ENCODE assay signal across 8 mouse cellular contexts in the genomic region with DNA sequence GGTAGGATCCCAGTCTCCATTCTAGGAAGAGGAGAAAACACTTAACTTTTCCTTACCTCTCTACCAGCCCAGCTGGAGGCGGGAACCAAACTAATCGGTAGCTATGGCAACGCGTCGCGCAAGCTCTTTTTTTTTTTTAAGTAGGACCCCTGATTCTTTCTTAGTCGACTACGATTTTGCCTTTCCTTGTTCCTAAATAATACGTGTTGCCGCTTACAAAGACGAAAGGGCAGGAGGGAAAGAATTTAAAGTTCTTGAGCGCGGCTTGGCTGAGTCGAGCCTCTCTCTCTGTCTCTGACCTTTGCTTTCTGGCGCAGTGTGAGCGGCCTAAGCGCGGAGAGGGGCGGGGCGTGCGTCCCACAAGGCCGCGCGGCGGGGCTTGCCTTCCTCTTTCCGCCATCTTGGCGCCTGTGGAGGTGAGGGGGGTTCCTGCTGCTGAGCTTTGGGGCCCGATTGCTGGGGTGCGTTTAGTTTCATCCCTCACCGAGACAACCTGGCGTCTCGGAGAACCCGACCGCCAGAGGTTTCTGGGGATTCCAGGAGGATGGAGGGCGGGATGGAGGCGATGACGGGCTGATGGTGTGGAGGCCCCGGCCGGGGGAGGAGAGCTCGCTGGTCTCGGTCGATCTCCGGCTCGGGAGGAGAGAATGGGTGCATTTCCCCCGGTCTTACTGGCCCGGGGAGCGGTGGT. TPM values are rescaled to one million over a fixed set of nuclear protein-coding genes. Genes with fewer than 3 reads are reported as not detected.
DNase-seq lines count a peak whose midpoint lies in the region; ATAC-seq and TF ChIP-seq lines count a peak whose summit lies in the region.

A gene (minus strand): TSS at position 124 of the 691 bp plus-strand sequence.
A gene (plus strand): TSS at position 359 of the 691 bp plus-strand sequence.

- no peaks in the 10 kb centered on the region for H3K9me3 ChIP-seq in embryonic facial prominence, embryonic 13.5 days
- no peaks in the 10 kb centered on the region for H3K9me3 ChIP-seq in limb, embryonic 13.5 days
- H3K9me3 ChIP-seq in midbrain, embryonic 16.5 days (replicated peaks; ENCODE audit: control insufficient read depth, low read length, poor library complexity, severe bottlenecking): no peaks in the 10 kb centered on the region

- intact Hi-C loops in heart, adult 2 months (cut with DNase I): loop anchor here (5.0 kb wide), 1 partner anchor 196 kb away; a partner anchor contains a TSS

- TF ChIP-seq CTCF in heart, adult 2 months (IDR thresholded peaks at IDR 0.05): no peak

- peaks cover 24% of the 10 kb centered on the region for H3K4me1 ChIP-seq in embryonic facial prominence, embryonic 13.5 days
- peaks cover 4% of the 10 kb centered on the region for H3K4me1 ChIP-seq in heart, adult 2 months (ENCODE audit: control insufficient read depth, insufficient read depth, low read length)
- peaks cover 16% of the 10 kb centered on the region for H3K4me1 ChIP-seq in limb, embryonic 13.5 days
- peaks cover 15% of the 10 kb centered on the region for H3K4me1 ChIP-seq in midbrain, embryonic 16.5 days (ENCODE audit: control insufficient read depth, insufficient read depth, low read length)

- H3K9ac ChIP-seq in embryonic facial prominence, embryonic 13.5 days: peak within 1 kb of the TSS; percentile 96
- H3K9ac ChIP-seq in heart, adult 2 months (ENCODE audit: low read depth, low read length): peak within 1 kb of the TSS; percentile 87
- H3K9ac ChIP-seq in limb, embryonic 13.5 days: peak within 1 kb of the TSS; percentile 97
- peak within 1 kb of the TSS; percentile 95 for H3K9ac ChIP-seq in midbrain, embryonic 16.5 days (ENCODE audit: low read depth, low read length)

- H3K79me2 ChIP-seq in heart, adult 2 months (replicated peaks; ENCODE audit: control insufficient read depth, insufficient read depth, low read length): no peaks in the 10 kb centered on the region

- H3K4me2 ChIP-seq in embryonic facial prominence, embryonic 13.5 days: peak within 1 kb of the TSS; percentile 72
- H3K4me2 ChIP-seq in limb, embryonic 13.5 days (replicated peaks): peak within 1 kb of the TSS; percentile 78
- H3K4me2 ChIP-seq in midbrain, embryonic 16.5 days (ENCODE audit: low read length): peak within 1 kb of the TSS; percentile 75

- DNase-seq in 3134 (ENCODE audit: extremely low read depth, insufficient read length, low spot score): peak; percentile 92
- DNase-seq in adrenal gland, postnatal 36 days: peak; percentile 89 to 93
- peak; percentile 92 to 94 for DNase-seq in heart, adult 2 months
- peak; percentile 84 to 91 for DNase-seq in kidney, adult 8-10 months
- peak; percentile 91 to 92 for DNase-seq in spleen, postnatal 10 days (ENCODE audit: low spot score in 2 of 2)

- H3K4me3 ChIP-seq in embryonic facial prominence, embryonic 13.5 days: peak within 1 kb of the TSS; percentile 72
- H3K4me3 ChIP-seq in heart, adult 2 months: peak within 1 kb of the TSS; percentile 79
- peak within 1 kb of the TSS; percentile 96 for H3K4me3 ChIP-seq in limb, embryonic 13.5 days
- H3K4me3 ChIP-seq in midbrain, embryonic 16.5 days (ENCODE audit: low read depth, low read length): peak within 1 kb of the TSS; percentile 88

- H3K36me3 ChIP-seq in embryonic facial prominence, embryonic 13.5 days: peaks cover 31% of the 10 kb centered on the region
- H3K36me3 ChIP-seq in heart, adult 2 months (ENCODE audit: control insufficient read depth, insufficient read depth, low read length): peaks cover 14% of the 10 kb centered on the region
- peaks cover 32% of the 10 kb centered on the region for H3K36me3 ChIP-seq in limb, embryonic 13.5 days
- H3K36me3 ChIP-seq in midbrain, embryonic 16.5 days (ENCODE audit: control insufficient read depth, insufficient read depth, low read length): peaks cover 7% of the 10 kb centered on the region

- WGBS in embryonic facial prominence, embryonic 13.5 days: under 1% methylated on average over 47 of the region's 47 CpGs
- under 1% methylated on average over 47 of the region's 47 CpGs for WGBS in heart, adult 2 months
- WGBS in limb, embryonic 13.5 days: under 1% methylated on average over 47 of the region's 47 CpGs
- WGBS in midbrain, embryonic 16.5 days: under 1% methylated on average over 46 of the region's 47 CpGs

- H3K27ac ChIP-seq in embryonic facial prominence, embryonic 13.5 days: peak within 1 kb of the TSS; percentile 94
- H3K27ac ChIP-seq in heart, adult 2 months: peak within 1 kb of the TSS; percentile 97
- peak within 1 kb of the TSS; percentile 89 for H3K27ac ChIP-seq in limb, embryonic 13.5 days
- H3K27ac ChIP-seq in midbrain, embryonic 16.5 days (ENCODE audit: low read length): peak within 1 kb of the TSS; percentile 91

- H3K27me3 ChIP-seq in embryonic facial prominence, embryonic 13.5 days: no peaks in the 10 kb centered on the region
- no peaks in the 10 kb centered on the region for H3K27me3 ChIP-seq in heart, adult 2 months (ENCODE audit: control insufficient read depth, insufficient read depth, low read length)
- H3K27me3 ChIP-seq in limb, embryonic 13.5 days: no peaks in the 10 kb centered on the region
- H3K27me3 ChIP-seq in midbrain, embryonic 16.5 days (ENCODE audit: control insufficient read depth, insufficient read depth, low read depth, low read length): no peaks in the 10 kb centered on the region

- TF ChIP-seq EP300 in heart, adult 2 months (IDR thresholded peaks at IDR 0.05; ENCODE audit: insufficient read depth, low read depth, low read length): peak; percentile 80; the same call in 1 of the 2 replicates

- peak; percentile 66 for ATAC-seq in embryonic facial prominence, embryonic 13.5 days (ENCODE audit: insufficient number of reproducible peaks, insufficient read depth, low FRiP score, low TSS enrichment, low read depth)
- peak; percentile 92 for ATAC-seq in limb, embryonic 13.5 days (ENCODE audit: low FRiP score, low read depth)
- peak; percentile 94 for ATAC-seq in midbrain, embryonic 16.5 days

- TF ChIP-seq POLR2A in heart, adult 2 months (IDR thresholded peaks at IDR 0.05; ENCODE audit: insufficient read depth, low read depth, low read length): peak; percentile 93

RNA-seq across cellular contexts. Expression of the first gene that starts in this region (rescaled TPM):
- total RNA-seq in adrenal gland, postnatal 36 days (2021): 1 to 10 TPM; 2.3 to 2.6 TPM
- 2.1 and 4.0 TPM in 2 replicates for polyA plus RNA-seq in embryonic facial prominence, embryonic 13.5 days (2015; fragmentation: Nextera tagmentation; extraction: Ambion mirVana)
- total RNA-seq in heart, adult 2 months (2021): under 1 TPM; 0.57 to 0.84 TPM
- polyA plus RNA-seq in heart, adult 2 months (2012; rRNA removed): 0.09 and 0.25 TPM in 2 replicates
- polyA plus RNA-seq in limb, embryonic 13.5 days (2015; fragmentation: Nextera tagmentation; extraction: Ambion mirVana): 2.0 and 2.7 TPM in 2 replicates
- polyA plus RNA-seq in midbrain, embryonic 16.5 days (2015; fragmentation: Nextera tagmentation; extraction: Ambion mirVana): 7.6 and 7.8 TPM in 2 replicates

RNA-seq across cellular contexts. Expression of the second gene that starts in this region (rescaled TPM):
- total RNA-seq in adrenal gland, postnatal 36 days (2021): 100 to 1,000 TPM; 627 to 726 TPM
- 1,031 and 1,064 TPM in 2 replicates for polyA plus RNA-seq in embryonic facial prominence, embryonic 13.5 days (2015; fragmentation: Nextera tagmentation; extraction: Ambion mirVana)
- total RNA-seq in heart, adult 2 months (2021): 100 to 1,000 TPM; 298 to 319 TPM
- polyA plus RNA-seq in heart, adult 2 months (2012; rRNA removed): 167 and 313 TPM in 2 replicates
- polyA plus RNA-seq in limb, embryonic 13.5 days (2015; fragmentation: Nextera tagmentation; extraction: Ambion mirVana): 915 and 966 TPM in 2 replicates
- polyA plus RNA-seq in midbrain, embryonic 16.5 days (2015; fragmentation: Nextera tagmentation; extraction: Ambion mirVana): 387 and 410 TPM in 2 replicates

Comparison
In these comparisons a context has a peak if more than half of its experiments do, and no peak if none do; other contexts are left out.
1. Peak in every context shown above with its lines: DNase-seq, ATAC-seq, H3K4me3 ChIP-seq and H3K27ac ChIP-seq.